Mouse (Mus musculus) heart, postnatal 4 days (tissue): Measurements from ENCODE around the gene Myog. TPM values are rescaled to one million over a fixed set of nuclear protein-coding genes. Genes with fewer than 3 reads are reported as not detected.
A peak's percentile ranks its signal among the peaks of the same experiment; 100 is the strongest.

Source experiments
- DNase-seq: peaks from one replicate; pipeline ENCODE4 v3.0.0; 2021
- total RNA-seq, 2 experiments: library from RNA; stranded (reverse); gene quantifications; 2 replicates each; pipeline ENCODE4 v1.2.3; 2021

Gene Myog
- total RNA-seq, 2 experiments from 2014 or later: 0.48 to 0.52 TPM

- DNase-seq: no peak
These were observed 4.2 kb upstream of the Myog start for GRCm38 (mm10) chr1:134285458-134286120.

DNA sequence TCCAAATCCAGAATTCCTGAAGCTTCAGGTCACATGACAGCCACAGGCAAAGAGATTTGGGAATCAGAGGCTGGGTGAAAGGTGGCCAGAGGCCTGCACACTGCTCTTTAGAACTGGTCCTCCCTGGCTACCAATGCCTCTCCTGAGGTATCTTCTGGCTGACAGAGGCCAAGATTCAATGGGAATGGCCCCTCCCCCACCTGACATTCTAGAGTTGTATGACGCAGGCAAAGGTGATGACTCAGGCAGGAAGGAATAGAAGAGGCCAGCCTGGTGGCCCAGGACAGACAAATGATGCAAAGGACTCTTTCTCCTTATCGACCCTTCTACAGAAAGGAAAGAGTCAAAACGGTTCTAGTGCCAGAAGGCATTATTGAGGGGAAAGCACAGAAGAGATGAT is 1.6 kb upstream of the Myog start:
- no peak for DNase-seq

GRCm38 (mm10) chr1:134290300-134290699 is 511 bp downstream of the Myog start:
- DNase-seq: no peak

DNA sequence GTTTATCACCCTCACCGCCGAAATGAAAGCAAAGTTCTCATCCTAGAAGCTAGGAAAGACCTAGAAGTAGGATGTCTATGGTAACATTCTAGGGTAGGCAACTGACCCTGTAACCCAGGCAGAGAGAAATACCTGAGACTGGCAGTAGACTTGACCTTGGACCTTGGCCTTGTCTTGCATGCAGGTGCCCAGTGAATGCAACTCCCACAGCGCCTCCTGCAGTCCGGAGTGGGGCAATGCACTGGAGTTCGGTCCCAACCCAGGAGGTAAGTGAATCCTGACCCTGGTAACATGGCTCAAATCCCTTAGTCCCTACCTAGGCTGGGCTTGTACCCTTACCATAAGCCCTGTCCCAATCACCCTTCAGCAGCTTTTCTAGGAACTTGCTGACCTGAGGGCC is 1.1 kb downstream of the Myog start:
- peak; percentile 46 for DNase-seq

DNA sequence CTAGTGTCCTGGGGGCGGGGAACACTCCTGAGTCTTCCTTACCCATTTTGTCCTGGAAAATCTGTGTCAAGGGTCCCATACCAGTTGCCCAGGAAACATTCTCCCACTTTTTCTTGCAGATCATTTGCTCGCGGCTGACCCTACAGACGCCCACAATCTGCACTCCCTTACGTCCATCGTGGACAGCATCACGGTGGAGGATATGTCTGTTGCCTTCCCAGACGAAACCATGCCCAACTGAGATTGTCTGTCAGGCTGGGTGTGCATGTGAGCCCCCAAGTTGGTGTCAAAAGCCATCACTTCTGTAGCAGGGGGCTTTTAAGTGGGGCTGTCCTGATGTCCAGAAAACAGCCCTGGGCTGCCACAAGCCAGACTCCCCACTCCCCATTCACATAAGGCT is 1.8 kb downstream of the Myog start:
- no peak for DNase-seq

DNA sequence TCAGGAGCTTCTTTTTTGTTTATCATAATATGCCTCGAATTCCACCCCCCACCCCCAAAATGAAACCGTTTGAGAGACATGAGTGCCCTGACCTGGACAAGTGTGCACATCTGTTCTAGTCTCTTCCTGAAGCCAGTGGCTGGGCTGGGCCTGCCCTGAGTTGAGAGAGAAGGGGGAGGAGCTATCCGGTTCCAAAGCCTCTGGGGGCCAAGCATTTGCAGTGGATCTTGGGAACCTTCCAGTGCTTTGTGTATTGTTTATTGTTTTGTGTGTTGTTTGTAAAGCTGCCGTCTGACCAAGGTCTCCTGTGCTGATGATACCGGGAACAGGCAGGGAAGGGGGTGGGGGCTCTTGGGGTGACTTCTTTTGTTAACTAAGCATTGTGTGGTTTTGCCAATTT is 2.3 kb downstream of the Myog start:
- peak; percentile 37 for DNase-seq

GRCm38 (mm10) chr1:134292601-134293000 is 2.8 kb downstream of the Myog start:
- DNase-seq: no peak

GRCm38 (mm10) chr1:134293276-134293675 is 3.5 kb downstream of the Myog start:
- DNase-seq: no peak

- DNase-seq: no peak
These were observed 4.2 kb downstream of the Myog start for GRCm38 (mm10) chr1:134293738-134294604.

DNA sequence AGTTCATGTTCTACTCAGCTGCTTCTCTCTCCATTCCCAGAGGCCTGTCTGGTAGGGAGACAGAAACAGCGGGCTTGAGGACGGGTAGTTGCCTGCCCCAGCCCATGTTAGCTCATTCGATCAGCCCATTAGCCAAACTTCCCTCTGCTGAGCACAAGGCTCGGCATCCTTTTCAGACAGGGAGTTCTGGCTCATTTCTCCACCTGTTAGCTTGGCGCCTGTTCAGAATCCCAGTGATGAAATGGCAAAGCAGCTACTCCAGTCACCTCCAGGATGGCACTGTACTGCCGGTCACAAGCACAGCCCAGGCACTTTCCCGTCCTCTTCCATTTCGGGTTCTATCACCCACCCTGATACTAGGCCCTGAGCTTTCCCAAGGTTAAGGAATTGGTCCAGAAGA is 7.5 kb downstream of the Myog start:
- no peak for DNase-seq

DNA sequence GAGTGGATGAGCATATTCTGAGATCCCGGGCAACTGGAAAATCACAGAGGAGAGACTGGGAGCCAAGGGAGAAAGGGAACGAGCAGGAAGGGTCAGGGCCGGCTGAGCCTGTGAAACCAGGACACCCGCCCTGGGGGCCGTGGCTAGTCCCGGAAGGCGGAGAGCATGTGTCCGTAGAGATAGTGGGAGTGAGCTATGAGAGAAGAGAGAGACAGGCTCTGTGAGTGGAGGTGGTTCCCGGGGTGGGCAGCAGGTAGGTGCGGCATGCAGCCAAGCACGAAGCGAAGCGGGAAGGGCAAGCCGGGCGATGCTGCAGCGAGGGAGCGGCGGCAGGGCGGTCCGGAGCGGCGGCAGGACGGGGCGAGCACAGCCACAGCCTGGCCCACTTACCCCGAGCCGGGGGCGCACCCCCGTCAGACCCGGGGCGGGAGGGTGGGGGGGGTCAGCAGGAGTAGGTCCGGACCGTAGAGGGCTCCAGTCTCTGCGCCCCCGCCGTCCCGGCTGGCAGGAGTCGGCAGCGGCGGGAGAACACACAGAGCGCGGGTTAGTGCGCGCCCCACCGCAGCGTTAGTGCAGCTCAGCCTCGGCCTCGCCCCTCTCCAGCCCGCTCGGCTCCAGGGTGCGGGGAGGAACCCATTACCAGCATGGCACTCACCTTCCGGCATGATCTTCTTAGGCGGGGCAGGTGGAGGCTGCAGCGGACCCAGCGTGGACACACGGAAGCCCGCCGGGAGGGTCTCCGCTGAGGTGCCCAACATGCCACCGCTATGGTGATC is 9.0 kb downstream of the Myog start:
- DNase-seq: peak; percentile 57

- peak; percentile 80 for DNase-seq
These were observed 12.9 kb downstream of the Myog start for GRCm38 (mm10) chr1:134302568-134303238.

- no peak for DNase-seq
These were observed 15.2 kb downstream of the Myog start for GRCm38 (mm10) chr1:134304940-134305339.

DNA sequence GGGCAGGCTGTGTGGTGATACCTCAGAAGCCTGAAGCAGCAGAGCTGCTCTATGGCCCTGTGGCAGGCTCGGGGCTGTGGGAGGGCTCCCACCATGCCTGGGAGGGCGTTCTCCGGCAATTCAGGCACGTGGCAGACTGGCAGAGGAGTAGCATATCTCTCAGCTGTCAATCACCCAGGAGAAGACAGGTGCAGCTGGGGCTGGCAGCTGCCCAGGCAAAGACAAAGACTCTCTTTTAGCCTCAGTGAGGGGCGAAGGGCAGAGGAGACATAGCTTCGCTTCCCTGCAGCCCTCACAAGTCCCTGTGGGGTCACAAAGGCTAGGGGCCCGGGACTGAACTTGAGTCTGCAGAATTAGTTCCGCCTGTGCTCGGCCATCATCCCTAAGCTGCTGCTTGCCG is 17.6 kb downstream of the Myog start:
- DNase-seq: no peak

GRCm38 (mm10) chr1:134310291-134310690 is 20.5 kb downstream of the Myog start:
- no peak for DNase-seq

- no peak for DNase-seq
These were observed 20.9 kb downstream of the Myog start for GRCm38 (mm10) chr1:134310729-134311128.

- DNase-seq: no peak
These were observed 22.0 kb downstream of the Myog start for GRCm38 (mm10) chr1:134311760-134312159.

DNA sequence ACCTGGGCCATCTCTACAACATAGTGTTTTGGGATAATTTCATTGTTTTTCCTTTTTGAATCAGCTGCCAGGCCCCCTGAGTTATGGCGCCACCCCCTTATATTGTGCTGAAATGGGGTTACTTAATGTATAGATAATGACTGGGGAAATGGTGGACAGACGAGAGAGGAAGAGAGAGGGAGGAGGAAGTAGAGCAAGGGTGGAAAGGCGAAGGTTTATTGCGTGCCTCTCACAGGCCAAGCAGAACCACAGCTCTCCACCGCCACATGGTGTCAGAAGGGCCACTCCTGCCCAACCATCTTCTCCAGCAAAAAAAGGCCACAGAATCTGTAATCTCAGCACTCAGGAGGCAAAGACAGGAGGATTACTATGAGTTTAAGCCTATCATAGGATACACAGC is 25.4 kb downstream of the Myog start:
- DNase-seq: no peak

- DNase-seq: no peak
These were observed 26.6 kb downstream of the Myog start for GRCm38 (mm10) chr1:134316361-134316760.

DNA sequence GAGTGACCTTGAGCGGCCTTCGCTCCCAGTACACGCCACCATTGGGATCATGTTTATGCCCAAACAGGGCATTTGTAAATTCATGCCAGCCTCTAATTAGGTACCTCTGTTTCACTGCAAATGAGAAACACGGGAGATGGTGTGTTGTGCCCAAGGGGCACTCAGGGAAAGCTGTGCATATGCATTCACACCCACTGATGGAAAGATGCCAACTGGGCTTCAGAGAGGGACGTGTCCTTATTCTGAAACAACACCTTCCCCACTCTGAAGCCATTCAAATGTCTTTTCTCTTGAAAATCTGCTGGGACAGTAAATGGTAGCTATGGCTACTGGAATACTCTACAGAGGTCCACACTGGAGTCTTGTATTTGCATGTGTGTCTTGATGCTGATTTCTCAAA is 28.5 kb downstream of the Myog start:
- no peak for DNase-seq

GRCm38 (mm10) chr1:134320691-134321301 is 31.0 kb downstream of the Myog start:
- no peak for DNase-seq

- peak; percentile 70 for DNase-seq
These were observed 32.8 kb downstream of the Myog start for GRCm38 (mm10) chr1:134322591-134322990.
